Mouse (Mus musculus) neural tube, embryonic 14.5 days (tissue): ENCODE measurements around the gene Cacnb3. TPM values are rescaled to one million over a fixed set of nuclear protein-coding genes. Genes with fewer than 3 reads are reported as not detected.

Experiments used
- ATAC-seq: fragments of 200-750 bp; cut with Nextera tagmentation; 2 replicates; pipeline ENCODE4 v1.8.0; 2017; ENCODE audit warnings: low read depth, mild to moderate bottlenecking, moderate TSS enrichment, moderate library complexity
- H3K27ac ChIP-seq: fragments of 300-500 bp; sonication (generic); 2 replicates; pipeline ENCODE4 v1.5.1; 2014; ENCODE audit warnings: low read depth, mild to moderate bottlenecking, control low read depth, low read length, moderate library complexity, mixed read lengths
- H3K27me3 ChIP-seq: fragments of 300-500 bp; sonication (generic); 2 replicates; pipeline ENCODE4 v1.6.1; 2014; ENCODE audit warnings: low read length; ENCODE audit not compliant: control insufficient read depth, insufficient read depth
- H3K36me3 ChIP-seq: fragments of 300-500 bp; sonication (generic); 2 replicates; pipeline ENCODE4 v1.6.1; 2014; ENCODE audit warnings: low read length, mixed read lengths; ENCODE audit not compliant: control insufficient read depth, insufficient read depth
- H3K4me1 ChIP-seq: fragments of 300-500 bp; sonication (generic); 2 replicates; pipeline ENCODE4 v1.6.1; 2014; ENCODE audit warnings: low read length; ENCODE audit not compliant: control insufficient read depth, insufficient read depth
- H3K4me2 ChIP-seq: fragments of 300-500 bp; sonication (generic); 2 replicates; pipeline ENCODE4 v1.6.1; 2014; ENCODE audit warnings: mild to moderate bottlenecking, low read depth, low read length, control low read depth
- H3K4me3 ChIP-seq: fragments of 300-500 bp; sonication (generic); 2 replicates; pipeline ENCODE4 v1.5.1; 2014; ENCODE audit warnings: low read depth, low read length, control low read depth, mixed read lengths
- H3K9ac ChIP-seq: fragments of 300-500 bp; sonication (generic); replicated peaks from 2 replicates; pipeline ENCODE4 v1.6.1; 2014; ENCODE audit warnings: low read depth, mild to moderate bottlenecking, control low read depth, low read length, mixed read lengths
- H3K9me3 ChIP-seq: fragments of 300-500 bp; sonication (generic); 2 replicates; pipeline ENCODE4 v1.6.1; 2016; ENCODE audit warnings: low read length; ENCODE audit not compliant: control insufficient read depth
- WGBS: fragments of 180-500 bp; shearing (Covaris S2); extraction: QIAGEN DNeasy Blood & Tissue Kit; methylation state at CpG from one replicate; pipeline ENCODE4 v1.1.7; 2014; 5-methylcytosine and 5-hydroxymethylcytosine counted together
- polyA plus RNA-seq: library from polyadenylated mRNA; unstranded; fragments of >200 nt; fragmentation: Nextera tagmentation; extraction: Ambion mirVana; gene quantifications from 2 replicates; pipeline ENCODE4 v1.2.1, GENCODE M21; 2014

Gene Cacnb3
- polyA plus RNA-seq, 1 experiment from 2014 or later: 84.9 TPM

DNA sequence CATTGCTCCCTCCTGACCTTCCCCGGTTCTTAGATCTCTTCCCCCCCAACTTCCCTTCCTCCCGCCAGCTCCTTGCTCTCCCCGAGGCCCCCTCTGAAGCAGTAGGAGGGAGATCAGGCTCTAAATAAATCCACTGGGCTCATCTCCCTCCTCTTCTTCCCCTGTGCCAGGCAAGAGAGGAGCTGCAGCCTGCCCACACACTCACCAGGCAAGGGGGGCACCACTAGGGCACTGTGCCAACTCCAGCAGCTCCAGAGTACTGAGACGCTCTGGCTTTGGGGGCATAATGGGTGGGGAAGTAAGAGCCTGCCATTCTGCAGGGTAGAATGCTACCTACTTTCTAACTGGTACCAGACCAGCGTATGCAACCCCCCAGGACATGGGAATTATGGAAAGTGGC is 5.9 kb downstream of the Cacnb3 start:
- peaks cover 40% of the 10 kb centered on the region for H3K4me1 ChIP-seq
- 20% methylated on average over 5 of the region's 5 CpGs for WGBS

GRCm38 (mm10) chr15:98637155-98637554 is 6.5 kb downstream of the Cacnb3 start:
- Histone ChIP-seq H3K4me1 (peaks cover 40% of the 10 kb centered on the region), H3K36me3 (peaks cover 18% of the 10 kb centered on the region), H3K27me3 (no peaks in the 10 kb centered on the region), H3K4me2 (peak overlapping the region; percentile 84), H3K4me3 (no peak overlapping the region), H3K27ac (no peak overlapping the region), H3K9me3 (no peaks in the 10 kb centered on the region), H3K9ac (no peak overlapping the region)
- ATAC-seq: no peak
- WGBS: 26% methylated on average over 3 of the region's 3 CpGs

More for the DNA sequence above, 5.9 kb downstream of the Cacnb3 start:
- no peak for ATAC-seq
- Histone ChIP-seq H3K4me3 (peak overlapping the region; percentile 69), H3K9me3 (no peaks in the 10 kb centered on the region), H3K27me3 (no peaks in the 10 kb centered on the region), H3K9ac (peak overlapping the region; percentile 78), H3K36me3 (peaks cover 11% of the 10 kb centered on the region; the same call in 1 of the 2 replicates), H3K27ac (peak overlapping the region; percentile 95; the same call in 1 of the 2 replicates), H3K4me2 (peak overlapping the region; percentile 84)

- no peak overlapping the region for H3K9ac ChIP-seq
- no peaks in the 10 kb centered on the region for H3K9me3 ChIP-seq
- no peak for ATAC-seq
- H3K27ac ChIP-seq: no peak overlapping the region
- no peak overlapping the region for H3K4me2 ChIP-seq
- peaks cover 45% of the 10 kb centered on the region for H3K36me3 ChIP-seq
- WGBS: 28% methylated on average over 8 of the region's 8 CpGs
- H3K4me1 ChIP-seq: peaks cover 27% of the 10 kb centered on the region
- H3K27me3 ChIP-seq: no peaks in the 10 kb centered on the region
- H3K4me3 ChIP-seq: no peak overlapping the region
Measured at GRCm38 (mm10) chr15:98640157-98640556, 9.5 kb downstream of the Cacnb3 start.

DNA sequence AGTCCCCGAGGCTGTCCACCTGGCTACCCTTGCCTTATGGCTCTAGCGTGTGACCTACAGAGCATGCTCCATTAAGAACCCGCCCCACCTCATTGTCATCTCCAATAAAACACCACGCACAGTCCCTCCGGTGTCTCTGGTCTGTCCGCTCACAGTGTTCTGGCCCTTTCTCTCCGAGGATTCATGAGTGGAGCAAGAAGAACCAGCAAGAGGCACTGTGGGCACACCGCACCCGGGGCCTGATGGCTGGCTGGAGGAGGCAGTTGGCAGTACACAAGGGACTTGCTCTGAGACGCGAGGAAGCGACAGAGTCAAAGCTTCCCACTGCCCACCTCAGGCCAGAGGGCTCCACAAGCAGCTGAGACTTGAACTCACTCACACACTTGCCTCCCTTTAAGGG is 13.8 kb downstream of the Cacnb3 start:
- no peak for ATAC-seq
- no peak overlapping the region for H3K4me2 ChIP-seq
- H3K9me3 ChIP-seq: no peaks in the 10 kb centered on the region
- H3K27ac ChIP-seq: no peak overlapping the region
- H3K4me3 ChIP-seq: no peak overlapping the region
- no peaks in the 10 kb centered on the region for H3K27me3 ChIP-seq
- H3K4me1 ChIP-seq: no peaks in the 10 kb centered on the region
- 84% methylated on average over 12 of the region's 12 CpGs for WGBS
- peaks cover 79% of the 10 kb centered on the region for H3K36me3 ChIP-seq
- H3K9ac ChIP-seq: no peak overlapping the region

GRCm38 (mm10) chr15:98645057-98646026 is 14.7 kb downstream of the Cacnb3 start:
- WGBS: 87% methylated on average over 24 of the region's 24 CpGs
- H3K36me3 ChIP-seq: peaks cover 81% of the 10 kb centered on the region

GRCm38 (mm10) chr15:98646737-98647136 is 16.1 kb downstream of the Cacnb3 start:
- no peak for ATAC-seq
- H3K4me3 ChIP-seq: no peak overlapping the region
- peaks cover 89% of the 10 kb centered on the region for H3K36me3 ChIP-seq
- H3K27me3 ChIP-seq: no peaks in the 10 kb centered on the region
- H3K4me1 ChIP-seq: no peaks in the 10 kb centered on the region
- 89% methylated on average over 8 of the region's 8 CpGs for WGBS
- no peak overlapping the region for H3K27ac ChIP-seq
- H3K9me3 ChIP-seq: no peaks in the 10 kb centered on the region
- H3K4me2 ChIP-seq: no peak overlapping the region
- H3K9ac ChIP-seq: no peak overlapping the region

More at GRCm38 (mm10) chr15:98645057-98646026, 14.7 kb downstream of the Cacnb3 start:
- no peak overlapping the region for H3K4me3 ChIP-seq
- H3K9me3 ChIP-seq: no peaks in the 10 kb centered on the region
- H3K9ac ChIP-seq: no peak overlapping the region
- no peak for ATAC-seq
- H3K4me2 ChIP-seq: no peak overlapping the region
- H3K4me1 ChIP-seq: no peaks in the 10 kb centered on the region
- H3K27ac ChIP-seq: no peak overlapping the region
- H3K27me3 ChIP-seq: no peaks in the 10 kb centered on the region

DNA sequence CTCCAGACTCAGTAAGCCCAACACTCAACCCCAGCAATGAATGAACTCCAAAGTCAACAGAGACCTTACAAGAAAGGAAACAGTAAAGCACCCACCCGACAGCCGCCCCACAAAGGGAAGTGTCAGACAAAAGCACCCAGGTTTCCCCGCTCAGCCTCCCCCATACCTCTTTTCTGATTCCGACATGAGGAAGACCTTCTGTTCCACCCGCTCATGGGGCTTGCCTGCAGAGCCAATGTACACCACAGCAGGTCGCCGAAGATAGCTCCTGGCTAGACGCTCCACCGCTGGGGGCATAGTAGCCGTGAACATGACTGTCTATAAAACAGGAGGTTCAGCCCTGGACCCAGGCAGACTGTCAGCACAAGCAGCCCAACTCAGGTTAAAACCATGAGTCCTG is 16.7 kb downstream of the Cacnb3 start:
- 90% methylated on average over 10 of the region's 10 CpGs for WGBS
- H3K4me2 ChIP-seq: no peak overlapping the region
- H3K9me3 ChIP-seq: no peaks in the 10 kb centered on the region
- no peak overlapping the region for H3K27ac ChIP-seq
- H3K27me3 ChIP-seq: no peaks in the 10 kb centered on the region
- H3K9ac ChIP-seq: no peak overlapping the region
- H3K36me3 ChIP-seq: peaks cover 89% of the 10 kb centered on the region
- no peak overlapping the region for H3K4me3 ChIP-seq
- no peak for ATAC-seq
- no peaks in the 10 kb centered on the region for H3K4me1 ChIP-seq

DNA sequence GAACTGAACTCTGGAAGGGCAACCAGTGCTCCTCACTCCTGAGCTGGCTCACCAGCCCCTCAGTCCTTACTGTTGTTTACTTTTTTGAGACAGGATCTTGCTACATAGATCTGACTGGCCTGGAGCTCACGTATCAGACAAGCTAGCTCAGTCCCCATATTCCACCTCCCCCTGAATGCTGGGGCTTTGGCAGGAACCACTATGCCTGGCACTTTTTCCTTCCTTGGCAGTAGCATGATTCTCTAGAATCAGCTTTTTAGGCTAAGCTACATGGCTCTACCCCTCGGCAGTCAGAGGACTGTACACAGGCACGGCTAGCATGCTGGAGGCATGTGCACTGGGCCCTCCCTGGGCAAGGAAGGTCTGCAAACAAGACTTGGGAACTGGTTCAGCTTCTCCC is 17.4 kb downstream of the Cacnb3 start:
- H3K27me3 ChIP-seq: no peaks in the 10 kb centered on the region
- H3K27ac ChIP-seq: no peak overlapping the region
- no peaks in the 10 kb centered on the region for H3K4me1 ChIP-seq
- ATAC-seq: no peak
- no peak overlapping the region for H3K9ac ChIP-seq
- H3K4me3 ChIP-seq: no peak overlapping the region
- 99% methylated on average over 3 of the region's 3 CpGs for WGBS
- H3K9me3 ChIP-seq: no peaks in the 10 kb centered on the region
- H3K4me2 ChIP-seq: no peak overlapping the region
- H3K36me3 ChIP-seq: peaks cover 89% of the 10 kb centered on the region

- no peak overlapping the region for H3K4me3 ChIP-seq
- no peak overlapping the region for H3K4me2 ChIP-seq
- H3K9ac ChIP-seq: no peak overlapping the region
- no peaks in the 10 kb centered on the region for H3K9me3 ChIP-seq
- no peaks in the 10 kb centered on the region for H3K4me1 ChIP-seq
- no peak for ATAC-seq
- no peaks in the 10 kb centered on the region for H3K27me3 ChIP-seq
- H3K27ac ChIP-seq: no peak overlapping the region
- H3K36me3 ChIP-seq: peaks cover 73% of the 10 kb centered on the region
- WGBS: 96% methylated on average over 15 of the region's 15 CpGs
Measured at GRCm38 (mm10) chr15:98651431-98651830, 20.8 kb downstream of the Cacnb3 start.
